Mouse (Mus musculus) hindbrain, embryonic 16.5 days (tissue): ENCODE measurements around the gene Tatdn2. TPM values are rescaled to one million over a fixed set of nuclear protein-coding genes. Genes with fewer than 3 reads are reported as not detected.

Experiments used
- ATAC-seq: fragments of 200-750 bp; cut with Nextera tagmentation; 2 replicates; pipeline ENCODE4 v1.8.0; 2017; ENCODE audit warnings: moderate TSS enrichment, moderate library complexity
- H3K27ac ChIP-seq: fragments of 300-500 bp; sonication (generic); 2 replicates; pipeline ENCODE4 v1.5.1; 2014; ENCODE audit warnings: low read depth, mild to moderate bottlenecking, control low read depth, low read length, moderate library complexity
- H3K27me3 ChIP-seq: fragments of 300-500 bp; sonication (generic); replicated peaks from 2 replicates; pipeline ENCODE4 v1.6.1; 2014; ENCODE audit warnings: low read length; ENCODE audit not compliant: control insufficient read depth, insufficient read depth
- H3K36me3 ChIP-seq: fragments of 300-500 bp; sonication (generic); 2 replicates; pipeline ENCODE4 v1.6.1; 2014; ENCODE audit warnings: mild to moderate bottlenecking, low read length, moderate library complexity, mixed read lengths; ENCODE audit not compliant: control insufficient read depth, insufficient read depth
- H3K4me1 ChIP-seq: fragments of 300-500 bp; sonication (generic); 2 replicates; pipeline ENCODE4 v1.6.1; 2014; ENCODE audit warnings: low read depth, low read length; ENCODE audit not compliant: control insufficient read depth, insufficient read depth
- H3K4me2 ChIP-seq: fragments of 300-500 bp; sonication (generic); 2 replicates; pipeline ENCODE4 v1.6.1; 2014; ENCODE audit warnings: mild to moderate bottlenecking, low read length, control low read depth, moderate library complexity
- H3K4me3 ChIP-seq: fragments of 300-500 bp; sonication (generic); 2 replicates; pipeline ENCODE4 v1.5.1; 2014; ENCODE audit warnings: mild to moderate bottlenecking, low read length, control low read depth, moderate library complexity
- H3K9ac ChIP-seq: fragments of 300-500 bp; sonication (generic); 2 replicates; pipeline ENCODE4 v1.6.1; 2014; ENCODE audit warnings: low read depth, mild to moderate bottlenecking, control low read depth, low read length, moderate library complexity
- H3K9me3 ChIP-seq: fragments of 300-500 bp; sonication (generic); 2 replicates; pipeline ENCODE4 v1.6.1; 2014; ENCODE audit warnings: mild to moderate bottlenecking, low read length, moderate library complexity; ENCODE audit not compliant: control insufficient read depth
- WGBS: fragments of 180-500 bp; shearing (Covaris S2); extraction: QIAGEN DNeasy Blood & Tissue Kit; methylation state at CpG from one replicate; pipeline ENCODE4 v1.1.7; 2014; 5-methylcytosine and 5-hydroxymethylcytosine counted together
- polyA plus RNA-seq: library from polyadenylated mRNA; unstranded; fragments of >200 nt; fragmentation: Nextera tagmentation; extraction: Ambion mirVana; gene quantifications from 2 replicates; pipeline ENCODE4 v1.2.1, GENCODE M21; 2015

The Tatdn2 gene
- polyA plus RNA-seq, 1 experiment from 2014 or later: 0.56 TPM

DNA sequence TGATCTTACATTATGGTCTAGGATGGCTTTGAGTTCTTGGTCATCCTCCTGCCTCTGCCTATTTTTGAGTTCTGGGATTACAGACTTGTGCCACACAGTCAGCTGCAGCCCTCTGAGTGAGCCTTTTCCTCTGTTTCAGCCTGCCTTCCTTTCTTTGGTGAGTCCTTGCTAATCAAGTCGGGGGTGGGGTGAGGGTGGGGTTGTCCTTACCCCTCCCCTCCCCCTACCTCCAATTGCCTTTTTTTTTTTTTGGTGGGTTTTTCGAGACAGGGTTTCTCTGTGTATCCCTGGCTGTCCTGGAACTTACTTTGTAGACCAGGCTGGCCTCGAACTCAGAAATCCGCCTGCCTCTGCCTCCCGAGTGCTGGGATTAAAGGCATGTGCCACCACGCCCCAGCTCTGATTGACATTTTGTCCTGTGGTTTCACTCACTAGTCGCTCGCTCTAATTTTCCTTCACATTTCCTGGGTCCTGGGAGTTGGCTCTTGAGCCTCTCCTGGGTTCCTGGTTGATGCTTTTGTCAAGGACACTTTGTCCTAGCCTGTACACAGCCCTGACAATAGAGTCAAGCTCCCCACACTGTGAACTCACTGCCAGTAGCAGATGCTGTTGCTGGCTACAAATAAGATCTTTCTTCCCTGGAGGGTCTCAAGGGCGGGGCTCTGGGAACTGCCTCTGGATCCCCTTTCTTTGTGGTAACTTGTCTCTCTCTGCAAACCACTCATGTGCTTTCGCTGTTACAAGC lies 13.6 kb upstream of the Tatdn2 start:
- Histone ChIP-seq H3K27me3 (no peaks in the 10 kb centered on the region), H3K36me3 (no peaks in the 10 kb centered on the region)

DNA sequence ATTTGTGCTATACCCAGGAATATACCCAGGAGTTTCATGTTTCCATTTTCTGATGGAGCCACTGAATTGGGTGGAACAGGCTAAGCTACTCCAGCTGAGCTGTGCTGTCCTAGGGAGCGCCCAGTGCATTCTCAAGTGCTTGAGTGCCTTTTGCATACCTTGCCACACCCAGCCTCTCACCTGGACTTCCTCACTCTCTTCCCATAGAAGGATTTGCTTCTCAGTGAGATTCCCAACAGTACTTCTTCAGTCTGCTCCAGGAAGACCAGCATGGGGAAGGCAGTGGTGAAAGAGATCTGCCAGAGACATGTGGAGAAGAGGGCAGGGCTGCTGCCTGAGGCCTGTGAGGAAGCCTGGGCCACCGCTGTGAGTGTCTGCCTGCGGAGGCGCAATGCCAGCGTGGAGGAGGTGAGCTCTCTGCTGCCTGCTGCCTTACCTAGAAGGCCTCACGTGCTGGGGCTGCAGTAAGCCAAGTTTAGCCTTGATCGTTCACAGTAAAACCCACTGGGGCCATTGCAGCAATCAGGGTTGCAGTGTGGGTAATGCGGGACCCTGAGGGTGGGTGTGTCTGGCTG lies 10.2 kb upstream of the Tatdn2 start:
- 52% methylated on average over 8 of the region's 8 CpGs for WGBS
- H3K9ac ChIP-seq: no peak overlapping the region
- no peak overlapping the region for H3K4me2 ChIP-seq
- no peaks in the 10 kb centered on the region for H3K36me3 ChIP-seq
- no peaks in the 10 kb centered on the region for H3K4me1 ChIP-seq
- ATAC-seq: no peak
- no peaks in the 10 kb centered on the region for H3K27me3 ChIP-seq
- H3K9me3 ChIP-seq: no peaks in the 10 kb centered on the region
- no peak overlapping the region for H3K4me3 ChIP-seq
- H3K27ac ChIP-seq: no peak overlapping the region

More for the DNA sequence above, 13.6 kb upstream of the Tatdn2 start:
- H3K27ac ChIP-seq: no peak overlapping the region
- no peak overlapping the region for H3K4me3 ChIP-seq
- H3K4me2 ChIP-seq: no peak overlapping the region
- no peaks in the 10 kb centered on the region for H3K9me3 ChIP-seq
- ATAC-seq: no peak
- H3K9ac ChIP-seq: no peak overlapping the region
- WGBS: 87% methylated on average over 10 of the region's 10 CpGs
- H3K4me1 ChIP-seq: no peaks in the 10 kb centered on the region

DNA sequence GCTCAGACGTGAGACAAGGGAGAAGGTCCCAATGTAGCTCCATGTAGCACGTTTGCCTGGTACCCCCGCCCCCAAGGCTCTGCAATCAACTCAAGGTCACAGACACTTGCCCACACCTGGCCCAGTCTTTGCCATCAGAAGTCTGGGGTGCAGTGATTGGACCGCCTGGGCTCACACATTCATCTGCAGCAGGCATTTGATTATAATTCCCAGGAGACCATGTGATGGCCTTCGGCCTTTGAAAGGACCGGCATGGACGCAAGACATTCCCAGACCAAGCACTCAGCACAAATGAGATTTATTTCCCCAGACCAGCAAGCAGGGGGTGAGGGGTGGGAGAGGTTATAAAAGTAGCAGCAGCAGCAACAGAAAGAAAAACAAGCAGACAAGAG lies 6.8 kb upstream of the Tatdn2 start:
- ATAC-seq: no peak
- no peaks in the 10 kb centered on the region for H3K4me1 ChIP-seq
- no peak overlapping the region for H3K9ac ChIP-seq
- H3K27me3 ChIP-seq: no peaks in the 10 kb centered on the region
- H3K9me3 ChIP-seq: no peaks in the 10 kb centered on the region
- no peak overlapping the region for H3K4me2 ChIP-seq
- no peaks in the 10 kb centered on the region for H3K36me3 ChIP-seq
- H3K4me3 ChIP-seq: no peak overlapping the region
- WGBS: 29% methylated on average over 7 of the region's 7 CpGs
- H3K27ac ChIP-seq: no peak overlapping the region

DNA sequence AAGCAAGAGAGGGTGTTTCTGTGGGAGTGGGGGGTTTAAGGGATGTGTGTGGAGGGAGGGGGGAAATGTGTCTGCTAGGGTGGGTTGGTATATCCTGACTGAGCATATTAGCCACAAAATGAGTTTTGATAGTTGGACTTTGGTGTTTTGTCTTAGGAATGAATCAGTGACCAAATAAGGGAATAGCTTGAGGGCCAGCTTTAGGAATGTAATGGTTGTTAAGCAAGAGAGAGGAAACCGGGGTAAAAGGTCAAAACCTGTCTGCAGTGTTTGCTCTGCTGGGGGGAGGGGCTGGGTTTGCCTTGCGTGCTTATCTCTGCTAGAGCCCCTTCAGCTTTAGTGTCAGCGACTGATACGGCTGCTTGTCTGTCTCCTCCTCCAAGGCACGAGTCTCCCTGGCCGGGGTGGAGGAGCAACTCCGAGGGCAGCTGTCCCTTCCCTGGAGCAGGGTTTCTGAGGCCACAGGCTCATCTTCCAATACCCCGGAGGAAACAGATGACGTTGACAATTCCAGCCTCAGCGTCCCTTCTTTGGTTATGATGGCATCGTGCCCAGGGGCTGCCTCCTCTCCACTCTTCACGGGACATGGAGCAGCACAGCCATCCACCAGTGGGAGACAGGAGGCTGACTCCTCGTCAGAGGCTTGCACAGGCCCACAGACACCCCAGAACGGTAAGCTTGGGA lies 6.3 kb upstream of the Tatdn2 start:
- 0 out of 2 replicates have a peak, but pooled peaks have one; percentile 40 for ATAC-seq
- H3K9ac ChIP-seq: no peak overlapping the region
- no peaks in the 10 kb centered on the region for H3K9me3 ChIP-seq
- H3K4me3 ChIP-seq: no peak overlapping the region
- H3K27me3 ChIP-seq: no peaks in the 10 kb centered on the region
- H3K4me1 ChIP-seq: no peaks in the 10 kb centered on the region
- 11% methylated on average over 14 of the region's 14 CpGs for WGBS
- H3K4me2 ChIP-seq: no peak overlapping the region
- no peaks in the 10 kb centered on the region for H3K36me3 ChIP-seq
- no peak overlapping the region; the same call in 1 of the 2 replicates for H3K27ac ChIP-seq

GRCm38 (mm10) chr6:113691084-113691462 lies 5.8 kb upstream of the Tatdn2 start:
- Histone ChIP-seq H3K4me2 (no peak overlapping the region), H3K9me3 (no peaks in the 10 kb centered on the region), H3K36me3 (no peaks in the 10 kb centered on the region), H3K27me3 (no peaks in the 10 kb centered on the region), H3K27ac (no peak overlapping the region; the same call in 1 of the 2 replicates), H3K4me1 (no peaks in the 10 kb centered on the region), H3K4me3 (no peak overlapping the region), H3K9ac (no peak overlapping the region)
- WGBS: 83% methylated on average over 4 of the region's 4 CpGs
- no peak for ATAC-seq

GRCm38 (mm10) chr6:113692661-113693133 lies 4.2 kb upstream of the Tatdn2 start:
- Histone ChIP-seq H3K9me3 (no peaks in the 10 kb centered on the region), H3K4me3 (no peak overlapping the region), H3K9ac (no peak overlapping the region), H3K27me3 (no peaks in the 10 kb centered on the region), H3K36me3 (no peaks in the 10 kb centered on the region), H3K27ac (no peak overlapping the region), H3K4me1 (no peaks in the 10 kb centered on the region), H3K4me2 (no peak overlapping the region)
- 77% methylated on average over 5 of the region's 5 CpGs for WGBS
- ATAC-seq: no peak

DNA sequence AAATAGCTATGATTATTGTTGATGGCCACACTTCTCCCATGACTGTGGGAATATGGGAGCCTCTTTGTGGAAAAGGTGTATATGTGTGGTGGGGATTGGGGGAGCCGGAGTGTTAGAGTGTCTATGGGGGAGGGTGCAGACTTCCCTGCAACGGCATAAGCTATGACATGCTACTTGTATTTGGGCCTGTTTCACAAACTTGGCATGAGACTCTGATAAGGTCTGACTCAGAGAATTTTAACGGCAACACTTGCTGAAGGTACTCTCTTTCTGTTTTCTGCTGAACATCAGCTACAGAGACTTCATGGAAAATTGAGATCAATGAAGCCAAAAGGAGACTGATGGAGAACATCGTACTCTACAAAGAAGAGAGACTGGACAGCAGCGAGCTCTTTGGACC lies 3.5 kb upstream of the Tatdn2 start:
- no peaks in the 10 kb centered on the region for H3K27me3 ChIP-seq
- ATAC-seq: no peak
- no peaks in the 10 kb centered on the region for H3K9me3 ChIP-seq
- H3K9ac ChIP-seq: no peak overlapping the region
- H3K36me3 ChIP-seq: no peaks in the 10 kb centered on the region
- H3K4me1 ChIP-seq: peaks cover 3% of the 10 kb centered on the region
- H3K27ac ChIP-seq: no peak overlapping the region
- no peak overlapping the region for H3K4me3 ChIP-seq
- H3K4me2 ChIP-seq: no peak overlapping the region
- WGBS: 93% methylated on average over 5 of the region's 5 CpGs

DNA sequence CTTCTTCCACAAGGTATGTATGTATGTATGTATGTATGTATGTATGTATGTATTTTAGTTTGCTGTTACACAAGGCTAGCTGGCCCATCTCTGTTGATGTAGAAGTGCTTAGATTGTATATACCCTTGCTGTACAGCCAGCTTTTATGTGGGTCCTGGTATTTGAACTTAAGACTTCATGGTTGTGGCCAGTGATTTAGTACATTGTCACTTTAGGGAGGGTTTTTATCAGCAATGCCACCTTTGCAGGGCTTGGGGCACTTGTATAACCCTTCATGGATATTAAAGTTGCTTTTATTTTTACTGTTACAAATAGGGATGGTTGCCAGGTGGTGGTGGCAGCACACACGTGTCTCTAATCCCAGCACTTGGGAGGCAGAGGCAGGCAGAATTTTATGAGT lies 1.6 kb upstream of the Tatdn2 start:
- Histone ChIP-seq H3K4me3 (no peak overlapping the region), H3K4me1 (peaks cover 12% of the 10 kb centered on the region), H3K4me2 (no peak overlapping the region), H3K27me3 (no peaks in the 10 kb centered on the region), H3K27ac (no peak overlapping the region), H3K9me3 (no peaks in the 10 kb centered on the region), H3K9ac (no peak overlapping the region), H3K36me3 (no peaks in the 10 kb centered on the region)
- no peak for ATAC-seq
- WGBS: 50% methylated on average over 1 of the region's 1 CpGs

DNA sequence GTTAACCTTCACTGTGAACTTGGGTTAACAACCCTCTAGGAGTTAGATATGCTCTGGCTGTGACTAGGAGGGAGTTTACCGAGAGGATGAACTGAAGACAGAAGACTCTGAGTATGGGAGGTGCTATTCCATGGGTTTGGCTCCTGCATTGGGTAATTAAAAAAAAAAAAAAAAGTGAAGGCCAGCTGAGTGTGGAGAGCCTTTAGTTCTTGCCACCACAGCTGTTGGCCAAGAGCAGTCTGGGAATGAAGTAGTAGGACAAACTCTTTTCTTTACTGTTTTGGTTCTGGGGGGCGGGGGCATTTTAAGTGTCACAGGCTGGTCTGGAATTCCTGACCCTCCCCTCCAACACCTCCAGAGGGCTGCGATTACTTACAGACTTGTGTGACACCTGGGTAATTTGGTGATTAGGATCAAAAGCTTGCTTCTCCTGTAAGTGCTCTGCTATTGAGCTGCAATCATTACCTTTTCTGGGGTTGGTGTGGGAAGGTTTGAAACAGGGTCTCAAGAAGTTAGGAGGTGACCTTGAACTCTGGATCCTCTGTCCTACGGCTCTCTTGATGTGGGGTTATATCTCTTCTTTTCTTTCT lies 989 bp upstream of the Tatdn2 start:
- no peaks in the 10 kb centered on the region for H3K27me3 ChIP-seq
- peak overlapping the region; percentile 48 for H3K27ac ChIP-seq
- H3K9me3 ChIP-seq: no peaks in the 10 kb centered on the region
- peak overlapping the region; percentile 89; the same call in 1 of the 2 replicates for H3K4me3 ChIP-seq
- H3K4me1 ChIP-seq: peaks cover 12% of the 10 kb centered on the region
- H3K36me3 ChIP-seq: no peaks in the 10 kb centered on the region
- WGBS: 87% methylated on average over 4 of the region's 4 CpGs
- no peak overlapping the region for H3K9ac ChIP-seq
- peak overlapping the region; percentile 62 for H3K4me2 ChIP-seq
- ATAC-seq: no peak
